Mouse (Mus musculus) frontal cortex, adult 2 months (tissue): Measurements from ENCODE around the gene Ruvbl2. TPM values are rescaled to one million over a fixed set of nuclear protein-coding genes. Genes with fewer than 3 reads are reported as not detected.
"Not testable (repeated sequence)": the region's sequence is repeated elsewhere in the genome, so short reads cannot be mapped to it uniquely, and the experiment has no call there.

ENCODE experiments used
- DNase-seq, 2 experiments: peaks; one replicate each; pipeline ENCODE4 v3.0.0; 2022; ENCODE audit warnings: low spot score in 1 of 2; ENCODE audit errors: extremely low spot score in 1 of 2
- polyA plus RNA-seq: library from polyadenylated mRNA; depleted of rRNA; stranded (reverse); fragments of >200 nt; gene quantifications from 2 replicates; pipeline ENCODE4 v1.2.3, GENCODE M21; 2012; rRNA removed

Ruvbl2 gene
- polyA plus RNA-seq, 1 experiment, result 47.2 TPM

- DNase-seq, result peak in 1 of 2 experiments; percentile 84
Measured at GRCm38 (mm10) chr7:45405091-45406075, 32.5 kb downstream of the Ruvbl2 start, which contains the start of gene Kcna7. Gene Kcna7, plus strand, starts transcription at chr7:45405653.

- DNase-seq, result peak in 1 of 2 experiments; percentile 59
Measured at GRCm38 (mm10) chr7:45403532-45404261, 34.2 kb downstream of the Ruvbl2 start.

- DNase-seq, result no peak
Measured at GRCm38 (mm10) chr7:45401521-45402085, 36.3 kb downstream of the Ruvbl2 start.

GRCm38 (mm10) chr7:45396787-45397186 lies 41.1 kb downstream of the Ruvbl2 start:
- DNase-seq, result no peak

- DNase-seq, result not testable (repeated sequence)
Measured at GRCm38 (mm10) chr7:45396337-45396775, 41.5 kb downstream of the Ruvbl2 start.

- DNase-seq, result peak; percentile 100
Measured at GRCm38 (mm10) chr7:45395578-45396336, 42.1 kb downstream of the Ruvbl2 start, which contains the start of gene Snrnp70. Gene Snrnp70, minus strand, starts transcription at chr7:45395742.

GRCm38 (mm10) chr7:45395129-45395541 lies 42.8 kb downstream of the Ruvbl2 start:
- DNase-seq, result no peak

GRCm38 (mm10) chr7:45386077-45386476 lies 51.8 kb downstream of the Ruvbl2 start:
- DNase-seq, result no peak

- DNase-seq, result no peak
Measured at GRCm38 (mm10) chr7:45376057-45376456, 61.8 kb downstream of the Ruvbl2 start.

GRCm38 (mm10) chr7:45374620-45375019 lies 63.3 kb downstream of the Ruvbl2 start:
- no peak for DNase-seq

GRCm38 (mm10) chr7:45372371-45372770 lies 65.5 kb downstream of the Ruvbl2 start:
- DNase-seq, result no peak

Other genes starting within 250 kb of the Ruvbl2 start
- gene Ccdc155, start 233.2 kb downstream of the Ruvbl2 start, polyA plus RNA-seq, result 4.1 TPM in 2 replicates
- gene Dkkl1, start 225.9 kb downstream of the Ruvbl2 start, polyA plus RNA-seq, result 29.5 and 29.9 TPM in 2 replicates
- 6.0 and 9.6 TPM in 2 replicates for gene Tead2, start 222.3 kb downstream of the Ruvbl2 start, polyA plus RNA-seq
- gene Cd37, start 199.0 kb downstream of the Ruvbl2 start, polyA plus RNA-seq, result 10.3 and 11.2 TPM in 2 replicates
- 1.1 and 1.2 TPM in 2 replicates for gene Slc6a16, start 197.0 kb downstream of the Ruvbl2 start, polyA plus RNA-seq
- 0.20 and 0.29 TPM in 2 replicates for gene Slc6a21, start 160.6 kb downstream of the Ruvbl2 start, polyA plus RNA-seq
- 22.6 and 24.5 TPM in 2 replicates for gene Trpm4, start 104.3 kb downstream of the Ruvbl2 start, polyA plus RNA-seq
- 0.60 and 0.61 TPM in 2 replicates for gene Hrc, start 102.8 kb downstream of the Ruvbl2 start, polyA plus RNA-seq
- gene Ppfia3, start 71.1 kb downstream of the Ruvbl2 start, polyA plus RNA-seq, result 114 and 126 TPM in 2 replicates
- gene Lin7b, start 67.5 kb downstream of the Ruvbl2 start, polyA plus RNA-seq, result 241 and 267 TPM in 2 replicates
- 854 and 909 TPM in 2 replicates for gene Snrnp70, start 42.4 kb downstream of the Ruvbl2 start, polyA plus RNA-seq
- 0.06 TPM in 1 of 2 replicates, not detected in the other for gene Kcna7, start 32.4 kb downstream of the Ruvbl2 start, polyA plus RNA-seq
- 0.12 and 0.23 TPM in 2 replicates for gene Ntf5, start 24.4 kb downstream of the Ruvbl2 start, polyA plus RNA-seq
- gene Lhb, start 17.3 kb downstream of the Ruvbl2 start, polyA plus RNA-seq, result not detected in 2 replicates
- gene Gys1, start 3.3 kb downstream of the Ruvbl2 start, polyA plus RNA-seq, result 20.5 and 20.9 TPM in 2 replicates
- 647 and 719 TPM in 2 replicates for gene Ftl1, start 21.8 kb upstream of the Ruvbl2 start, polyA plus RNA-seq
- gene Bax, start 28.8 kb upstream of the Ruvbl2 start, polyA plus RNA-seq, result 108 and 110 TPM in 2 replicates
- gene Tulp2, start 43.8 kb upstream of the Ruvbl2 start, polyA plus RNA-seq, result 0.12 and 0.17 TPM in 2 replicates
- gene Gm45808, start 48.7 kb upstream of the Ruvbl2 start, polyA plus RNA-seq, result 0.23 TPM in 1 of 2 replicates, not detected in the other
- 8.0 and 8.8 TPM in 2 replicates for gene Dhdh, start 50.7 kb upstream of the Ruvbl2 start, polyA plus RNA-seq
- gene Nucb1, start 72.3 kb upstream of the Ruvbl2 start, polyA plus RNA-seq, result 88.5 and 103 TPM in 2 replicates
- 19.9 and 20.3 TPM in 2 replicates for gene Ppp1r15a, start 88.2 kb upstream of the Ruvbl2 start, polyA plus RNA-seq
- 5.4 and 8.5 TPM in 2 replicates for gene Plekha4, start 88.2 kb upstream of the Ruvbl2 start, polyA plus RNA-seq
- gene Hsd17b14, start 116.8 kb upstream of the Ruvbl2 start, polyA plus RNA-seq, result 0.34 and 0.53 TPM in 2 replicates
- gene Bcat2, start 132.1 kb upstream of the Ruvbl2 start, polyA plus RNA-seq, result 22.6 and 23.2 TPM in 2 replicates
- gene Fgf21, start 177.4 kb upstream of the Ruvbl2 start, polyA plus RNA-seq, result not detected in 2 replicates
- gene Fut1, start 179.2 kb upstream of the Ruvbl2 start, polyA plus RNA-seq, result 0.08 TPM in 2 replicates
- 0.08 and 0.10 TPM in 2 replicates for gene Izumo1, start 183.7 kb upstream of the Ruvbl2 start, polyA plus RNA-seq
- 7.2 and 7.3 TPM in 2 replicates for gene Rasip1, start 189.4 kb upstream of the Ruvbl2 start, polyA plus RNA-seq
- gene Mamstr, start 201.9 kb upstream of the Ruvbl2 start, polyA plus RNA-seq, result 5.9 and 6.6 TPM in 2 replicates
- gene Fut2, start 228.3 kb upstream of the Ruvbl2 start, polyA plus RNA-seq, result 0.13 and 0.16 TPM in 2 replicates
- gene Ntn5, start 245.9 kb upstream of the Ruvbl2 start, polyA plus RNA-seq, result 1.7 and 4.7 TPM in 2 replicates